Mouse (Mus musculus): Measurements from ENCODE around the gene Ccdc124. TPM values are rescaled to one million over a fixed set of nuclear protein-coding genes. Genes with fewer than 3 reads are reported as not detected.

Gene Ccdc124
- 51.8 and 53.4 TPM in 2 replicates for polyA plus RNA-seq (2012; rRNA removed)

DNA sequence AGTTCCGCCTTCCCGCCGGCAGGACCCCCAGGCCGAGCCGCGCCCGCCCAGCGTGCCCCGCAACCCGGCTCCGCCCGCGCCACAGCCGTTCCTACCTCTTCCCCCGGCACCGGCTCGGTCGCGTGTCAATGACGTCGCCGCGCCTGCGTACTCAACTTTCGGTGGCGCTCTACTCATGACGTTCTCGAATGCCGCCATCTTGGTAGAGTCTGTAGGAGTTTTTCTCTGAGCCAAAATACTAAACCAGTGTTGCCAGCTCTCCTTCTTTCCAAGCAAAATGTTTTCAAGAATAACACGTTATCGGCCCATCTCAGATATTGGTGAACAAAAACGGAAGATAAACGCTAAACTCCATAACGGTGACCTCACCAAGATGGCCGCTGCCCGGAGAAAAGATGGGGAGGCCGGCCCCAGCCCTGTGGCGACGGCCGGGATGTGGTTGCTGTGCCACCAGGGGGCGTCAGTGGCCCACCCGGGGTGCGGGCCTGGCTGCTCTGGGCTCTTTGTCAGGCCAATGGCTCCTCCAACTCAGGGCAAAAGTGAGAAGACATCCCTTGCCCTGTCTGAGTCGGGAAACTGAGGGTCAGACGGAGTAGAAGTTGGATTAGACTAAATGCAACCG is at the start of gene Ccdc124:
Ccdc124 (minus strand) TSS at position 572 of the 622 bp plus-strand sequence.
- Histone ChIP-seq H3K4me1 (replicated peaks; ENCODE audit: control insufficient read depth, insufficient read depth, low read length) (peaks cover 16% of the 10 kb centered on the region), H3K27ac (ENCODE audit: control insufficient read depth, insufficient read depth, low read length) (no peak within 1 kb of the TSS), H3K27me3 (ENCODE audit: control insufficient read depth, insufficient read depth, low read length) (no peaks in the 10 kb centered on the region), H3K36me3 (ENCODE audit: control insufficient read depth, insufficient read depth, low read length) (no peaks in the 10 kb centered on the region), H3K4me3 (ENCODE audit: control insufficient read depth, insufficient read depth, low read length) (peak within 1 kb of the TSS; percentile 63)
- DNase-seq: peak; percentile 91
- no peak for TF ChIP-seq POLR2A (IDR thresholded peaks at IDR 0.05; ENCODE audit: control insufficient read depth, extremely low read depth, insufficient read depth, low read length, poor library complexity)
- peak; percentile 95 for TF ChIP-seq CTCF (IDR thresholded peaks at IDR 0.05; ENCODE audit: borderline replicate concordance, control insufficient read depth, extremely low read depth, insufficient read depth, low read length, poor library complexity)
- WGBS: 2% methylated on average over 46 of the region's 46 CpGs

DNA sequence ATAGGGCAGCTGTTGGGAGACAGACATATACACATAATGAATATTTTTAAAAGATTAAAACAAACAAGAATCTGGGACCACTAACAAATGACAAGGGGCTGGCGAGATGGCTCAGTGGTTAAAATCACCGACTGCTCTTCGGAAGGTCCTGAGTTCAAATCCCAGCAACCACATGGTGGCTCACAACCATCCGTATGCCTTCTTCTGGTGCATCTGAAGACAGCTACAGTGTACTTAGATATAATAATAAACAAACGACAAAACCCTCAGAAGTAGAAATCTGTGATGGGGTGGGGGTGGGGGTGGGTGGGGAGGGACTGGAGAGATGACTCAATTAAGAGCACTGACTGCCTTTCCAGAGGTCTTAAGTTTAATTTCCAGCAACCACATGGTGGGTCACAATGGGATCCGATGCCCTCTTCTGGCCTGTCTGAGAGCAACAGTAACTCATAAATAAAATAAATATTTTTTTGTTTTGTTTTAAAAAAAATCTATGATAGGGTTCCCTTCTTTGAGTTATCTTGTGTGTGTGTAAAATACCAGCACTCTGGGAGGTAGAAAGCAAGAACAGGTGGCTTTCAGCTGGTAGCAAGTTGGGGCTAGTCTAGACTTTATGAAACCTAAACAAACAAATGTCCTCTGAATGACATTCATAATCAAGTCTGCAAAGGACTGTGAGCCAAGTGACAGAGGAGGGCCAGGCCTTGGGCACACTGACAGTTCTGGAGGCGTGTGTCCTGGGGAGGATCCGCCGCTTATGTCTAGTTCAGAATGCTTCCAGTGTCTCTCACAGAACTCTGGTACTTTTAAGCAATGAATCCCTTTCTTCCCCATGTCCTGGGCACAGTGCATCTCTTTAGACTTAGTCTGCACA is 46.6 kb upstream of the Ccdc124 start:
- WGBS: 89% methylated on average over 9 of the region's 9 CpGs
- DNase-seq: no peak
- Histone ChIP-seq H3K36me3 (ENCODE audit: control insufficient read depth, insufficient read depth, low read length) (peaks cover 4% of the 10 kb centered on the region; the same call in 1 of the 2 replicates), H3K4me3 (ENCODE audit: control insufficient read depth, insufficient read depth, low read length) (no peak overlapping the region), H3K27me3 (ENCODE audit: control insufficient read depth, insufficient read depth, low read length) (no peaks in the 10 kb centered on the region), H3K4me1 (replicated peaks; ENCODE audit: control insufficient read depth, insufficient read depth, low read length) (no peaks in the 10 kb centered on the region), H3K27ac (ENCODE audit: control insufficient read depth, insufficient read depth, low read length) (no peak overlapping the region)
- TF ChIP-seq CTCF (IDR thresholded peaks at IDR 0.05; ENCODE audit: borderline replicate concordance, control insufficient read depth, extremely low read depth, insufficient read depth, low read length, poor library complexity): no peak
- no peak for TF ChIP-seq POLR2A (IDR thresholded peaks at IDR 0.05; ENCODE audit: control insufficient read depth, extremely low read depth, insufficient read depth, low read length, poor library complexity)

DNA sequence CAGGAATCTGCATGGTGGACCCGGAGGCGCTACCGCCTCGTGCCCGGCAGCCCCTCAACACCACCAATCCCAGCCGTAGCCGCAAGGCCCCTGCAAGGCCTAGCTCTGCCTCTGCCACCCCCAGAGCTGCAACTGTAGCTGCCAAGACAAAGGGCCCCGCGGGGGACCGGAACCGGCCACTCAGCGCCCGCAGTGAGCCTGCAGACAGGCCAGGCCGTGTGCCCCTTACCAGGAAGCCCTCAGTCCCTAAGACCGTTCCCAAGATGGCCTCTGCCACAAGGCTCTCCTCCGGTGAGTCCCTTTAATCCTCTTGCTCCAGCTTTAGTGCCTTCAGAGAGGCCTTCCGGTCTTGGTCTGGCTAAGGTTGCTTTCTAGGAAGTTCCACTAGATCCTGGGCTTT is 41.0 kb upstream of the Ccdc124 start:
- H3K4me1 ChIP-seq (replicated peaks; ENCODE audit: control insufficient read depth, insufficient read depth, low read length): no peaks in the 10 kb centered on the region
- no peak overlapping the region for H3K27ac ChIP-seq (ENCODE audit: control insufficient read depth, insufficient read depth, low read length)
- H3K27me3 ChIP-seq (ENCODE audit: control insufficient read depth, insufficient read depth, low read length): no peaks in the 10 kb centered on the region
- WGBS: 96% methylated on average over 16 of the region's 17 CpGs
- H3K36me3 ChIP-seq (ENCODE audit: control insufficient read depth, insufficient read depth, low read length): peaks cover 22% of the 10 kb centered on the region
- no peak for DNase-seq
- TF ChIP-seq CTCF (IDR thresholded peaks at IDR 0.05; ENCODE audit: borderline replicate concordance, control insufficient read depth, extremely low read depth, insufficient read depth, low read length, poor library complexity) (no peak), POLR2A (IDR thresholded peaks at IDR 0.05; ENCODE audit: control insufficient read depth, extremely low read depth, insufficient read depth, low read length, poor library complexity) (no peak)
- no peak overlapping the region for H3K4me3 ChIP-seq (ENCODE audit: control insufficient read depth, insufficient read depth, low read length)

DNA sequence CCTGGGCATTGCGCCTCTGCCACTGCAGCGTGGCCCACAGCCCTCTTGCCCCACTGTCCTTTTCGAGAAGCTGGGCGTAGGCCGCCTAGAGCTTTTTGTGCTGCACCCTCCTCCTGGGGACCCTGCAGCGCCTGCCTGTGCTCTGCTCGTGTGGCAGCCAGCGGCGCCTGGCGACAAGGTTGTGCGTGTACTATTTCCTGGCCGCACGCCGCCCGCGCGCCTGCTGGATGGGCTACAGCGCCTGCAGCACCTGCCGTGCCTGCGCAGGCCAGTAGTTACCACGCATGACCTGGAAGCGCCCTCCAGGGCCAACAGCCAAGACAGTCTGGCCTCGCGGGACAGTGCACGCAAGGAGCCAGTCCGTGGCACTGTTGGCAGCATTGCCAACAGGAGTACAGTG is 39.8 kb upstream of the Ccdc124 start:
- no peaks in the 10 kb centered on the region for H3K4me1 ChIP-seq (replicated peaks; ENCODE audit: control insufficient read depth, insufficient read depth, low read length)
- H3K27me3 ChIP-seq (ENCODE audit: control insufficient read depth, insufficient read depth, low read length): no peaks in the 10 kb centered on the region
- WGBS: 96% methylated on average over 26 of the region's 26 CpGs
- no peak overlapping the region for H3K27ac ChIP-seq (ENCODE audit: control insufficient read depth, insufficient read depth, low read length)
- no peak for DNase-seq
- peaks cover 22% of the 10 kb centered on the region for H3K36me3 ChIP-seq (ENCODE audit: control insufficient read depth, insufficient read depth, low read length)
- no peak overlapping the region for H3K4me3 ChIP-seq (ENCODE audit: control insufficient read depth, insufficient read depth, low read length)
- TF ChIP-seq POLR2A (IDR thresholded peaks at IDR 0.05; ENCODE audit: control insufficient read depth, extremely low read depth, insufficient read depth, low read length, poor library complexity) (no peak), CTCF (IDR thresholded peaks at IDR 0.05; ENCODE audit: borderline replicate concordance, control insufficient read depth, extremely low read depth, insufficient read depth, low read length, poor library complexity) (no peak)

DNA sequence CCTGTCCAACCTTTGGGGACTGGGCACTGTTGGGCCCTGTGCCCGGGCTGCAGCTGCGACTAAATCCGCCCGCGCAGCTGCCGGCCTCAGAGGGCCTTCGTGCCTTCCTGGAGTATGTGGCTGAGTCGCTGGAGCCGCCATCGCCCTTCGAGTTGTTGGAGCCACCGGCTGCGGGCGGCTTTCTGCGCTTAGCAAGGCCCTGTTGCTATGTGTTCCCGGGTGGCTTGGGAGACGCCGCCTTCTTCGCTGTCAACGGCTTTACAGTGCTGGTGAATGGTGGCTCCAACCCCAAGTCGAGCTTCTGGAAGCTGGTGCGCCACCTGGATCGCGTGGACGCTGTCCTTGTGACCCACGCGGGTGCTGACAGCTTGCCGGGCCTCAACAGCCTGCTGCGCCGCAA is 39.2 kb upstream of the Ccdc124 start:
- no peak for DNase-seq
- Histone ChIP-seq H3K36me3 (ENCODE audit: control insufficient read depth, insufficient read depth, low read length) (peaks cover 22% of the 10 kb centered on the region), H3K4me1 (replicated peaks; ENCODE audit: control insufficient read depth, insufficient read depth, low read length) (no peaks in the 10 kb centered on the region), H3K27me3 (ENCODE audit: control insufficient read depth, insufficient read depth, low read length) (no peaks in the 10 kb centered on the region), H3K27ac (ENCODE audit: control insufficient read depth, insufficient read depth, low read length) (no peak overlapping the region), H3K4me3 (ENCODE audit: control insufficient read depth, insufficient read depth, low read length) (no peak overlapping the region)
- no peak for TF ChIP-seq CTCF (IDR thresholded peaks at IDR 0.05; ENCODE audit: borderline replicate concordance, control insufficient read depth, extremely low read depth, insufficient read depth, low read length, poor library complexity)
- TF ChIP-seq POLR2A (IDR thresholded peaks at IDR 0.05; ENCODE audit: control insufficient read depth, extremely low read depth, insufficient read depth, low read length, poor library complexity): no peak
- WGBS: 97% methylated on average over 30 of the region's 30 CpGs

DNA sequence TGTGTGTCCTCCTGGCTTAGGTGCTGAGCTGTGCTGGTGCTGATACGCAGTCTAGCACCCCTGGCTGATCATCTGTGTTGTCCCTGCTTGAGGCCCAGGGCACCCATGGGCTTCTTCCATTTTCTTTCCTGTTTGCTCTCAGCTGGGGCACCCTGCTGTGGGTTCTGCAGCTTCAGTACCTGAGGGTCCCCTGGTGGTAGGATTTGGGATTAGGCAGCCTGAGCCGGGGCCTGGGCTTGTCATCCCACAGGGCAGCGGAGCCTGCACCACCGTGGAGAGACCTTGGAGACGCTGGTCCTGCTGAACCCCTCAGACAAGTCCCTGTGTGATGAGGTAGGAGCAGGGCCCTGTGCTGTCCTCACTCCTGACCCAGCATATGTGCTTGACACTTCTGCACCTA is 37.9 kb upstream of the Ccdc124 start:
- Histone ChIP-seq H3K27me3 (ENCODE audit: control insufficient read depth, insufficient read depth, low read length) (no peaks in the 10 kb centered on the region), H3K27ac (ENCODE audit: control insufficient read depth, insufficient read depth, low read length) (no peak overlapping the region), H3K4me1 (replicated peaks; ENCODE audit: control insufficient read depth, insufficient read depth, low read length) (peaks cover 4% of the 10 kb centered on the region), H3K4me3 (ENCODE audit: control insufficient read depth, insufficient read depth, low read length) (no peak overlapping the region), H3K36me3 (ENCODE audit: control insufficient read depth, insufficient read depth, low read length) (peaks cover 18% of the 10 kb centered on the region)
- no peak for DNase-seq
- WGBS: 91% methylated on average over 5 of the region's 5 CpGs
- TF ChIP-seq POLR2A (IDR thresholded peaks at IDR 0.05; ENCODE audit: control insufficient read depth, extremely low read depth, insufficient read depth, low read length, poor library complexity): no peak
- TF ChIP-seq CTCF (IDR thresholded peaks at IDR 0.05; ENCODE audit: borderline replicate concordance, control insufficient read depth, extremely low read depth, insufficient read depth, low read length, poor library complexity): no peak
